Mouse (Mus musculus): ENCODE measurements around the gene 2610528A11Rik. TPM values are rescaled to one million over a fixed set of nuclear protein-coding genes. Genes with fewer than 3 reads are reported as not detected.

2610528A11Rik gene
- polyA plus RNA-seq, 1 experiment, result 0.75 TPM

DNA sequence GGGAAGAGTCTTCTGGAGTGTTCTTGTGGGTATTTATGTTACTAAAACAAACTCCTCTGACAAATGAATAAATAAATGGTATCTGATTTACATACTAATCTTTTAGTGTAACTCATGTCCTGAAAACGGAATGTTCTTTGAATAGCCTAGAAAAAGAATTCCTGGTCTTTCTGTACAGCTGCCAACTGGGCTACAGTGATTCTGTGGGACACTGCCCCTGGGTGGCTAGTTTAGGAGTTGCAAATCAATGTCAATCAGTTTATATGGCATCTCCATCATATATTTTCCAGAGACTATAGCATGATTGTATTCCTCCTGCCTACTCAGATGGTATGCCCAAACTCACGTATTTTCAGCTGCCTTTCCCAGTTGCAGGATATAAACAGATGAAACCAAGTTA is 49.0 kb downstream of the 2610528A11Rik start:
- H3K27me3 ChIP-seq (ENCODE audit: control insufficient read depth, insufficient read depth, insufficient read length), result peaks cover 5% of the 10 kb centered on the region

More for the DNA sequence above, 49.0 kb downstream of the 2610528A11Rik start:
- TF ChIP-seq FOSL1 (IDR thresholded peaks at IDR 0.05; ENCODE audit: insufficient read depth, low read length, poor library complexity, severe bottlenecking) (no peak), MAX (IDR thresholded peaks at IDR 0.05) (no peak), USF1 (IDR thresholded peaks at IDR 0.05; ENCODE audit: low read depth) (no peak), CTCF (IDR thresholded peaks at IDR 0.05; ENCODE audit: control insufficient read depth, insufficient read depth, insufficient read length) (no peak), MYOD1 (IDR thresholded peaks at IDR 0.05; ENCODE audit: control insufficient read depth, insufficient read length, low read depth) (no peak), CEBPB (IDR thresholded peaks at IDR 0.05; ENCODE audit: low read depth) (no peak), MYOG (IDR thresholded peaks at IDR 0.05; ENCODE audit: control insufficient read depth, extremely low read depth, insufficient read length) (no peak)
- Histone ChIP-seq H3K36me3 (ENCODE audit: control insufficient read depth, insufficient read depth) (no peaks in the 10 kb centered on the region), H3K4me3 (ENCODE audit: insufficient read depth, poor library complexity, severe bottlenecking) (no peak overlapping the region), H3K79me3 (ENCODE audit: low read depth) (no peaks in the 10 kb centered on the region), H3ac (ENCODE audit: control insufficient read depth, insufficient read length, low read depth) (no peak overlapping the region), H3K79me2 (ENCODE audit: control insufficient read depth, insufficient read depth) (no peaks in the 10 kb centered on the region)

Other genes starting within 250 kb of the 2610528A11Rik start
- 7.4 TPM for gene Ccser2, start 145.2 kb downstream of the 2610528A11Rik start, polyA plus RNA-seq (2012; fragmentation: generic; extraction: Trizol)
- not detected for gene Rgr, start 65.1 kb downstream of the 2610528A11Rik start, polyA plus RNA-seq (2012; fragmentation: generic; extraction: Trizol)
- gene Lrit1, start 59.2 kb downstream of the 2610528A11Rik start, polyA plus RNA-seq (2012; fragmentation: generic; extraction: Trizol), result not detected
- gene Lrit2, start 46.1 kb downstream of the 2610528A11Rik start, polyA plus RNA-seq (2012; fragmentation: generic; extraction: Trizol), result 0.01 TPM
- 0.16 TPM for gene Cdhr1, start 15.7 kb downstream of the 2610528A11Rik start, polyA plus RNA-seq (2012; fragmentation: generic; extraction: Trizol)
- 152 TPM for gene Ghitm, start 21.2 kb upstream of the 2610528A11Rik start, polyA plus RNA-seq (2012; fragmentation: generic; extraction: Trizol)

All from C2C12 (cell line).